Mouse (Mus musculus) 3T3-L1 (cell line): ENCODE measurements around the gene Usp43.
A peak's percentile ranks its signal among the peaks of the same experiment; 100 is the strongest.

ENCODE experiments used
- DNase-seq: peaks from one replicate; pipeline ENCODE4 v3.0.0-alpha.2; 2015; ENCODE audit warnings: low read depth, low spot score

The Usp43 gene

GRCm38 (mm10) chr11:67921827-67922754, at the start of gene Usp43:
Gene Usp43, minus strand, starts transcription at chr11:67922153.
- no peak for DNase-seq

- DNase-seq = no peak
Observed at GRCm38 (mm10) chr11:67967831-67968230, 45.9 kb upstream of the Usp43 start.

DNA sequence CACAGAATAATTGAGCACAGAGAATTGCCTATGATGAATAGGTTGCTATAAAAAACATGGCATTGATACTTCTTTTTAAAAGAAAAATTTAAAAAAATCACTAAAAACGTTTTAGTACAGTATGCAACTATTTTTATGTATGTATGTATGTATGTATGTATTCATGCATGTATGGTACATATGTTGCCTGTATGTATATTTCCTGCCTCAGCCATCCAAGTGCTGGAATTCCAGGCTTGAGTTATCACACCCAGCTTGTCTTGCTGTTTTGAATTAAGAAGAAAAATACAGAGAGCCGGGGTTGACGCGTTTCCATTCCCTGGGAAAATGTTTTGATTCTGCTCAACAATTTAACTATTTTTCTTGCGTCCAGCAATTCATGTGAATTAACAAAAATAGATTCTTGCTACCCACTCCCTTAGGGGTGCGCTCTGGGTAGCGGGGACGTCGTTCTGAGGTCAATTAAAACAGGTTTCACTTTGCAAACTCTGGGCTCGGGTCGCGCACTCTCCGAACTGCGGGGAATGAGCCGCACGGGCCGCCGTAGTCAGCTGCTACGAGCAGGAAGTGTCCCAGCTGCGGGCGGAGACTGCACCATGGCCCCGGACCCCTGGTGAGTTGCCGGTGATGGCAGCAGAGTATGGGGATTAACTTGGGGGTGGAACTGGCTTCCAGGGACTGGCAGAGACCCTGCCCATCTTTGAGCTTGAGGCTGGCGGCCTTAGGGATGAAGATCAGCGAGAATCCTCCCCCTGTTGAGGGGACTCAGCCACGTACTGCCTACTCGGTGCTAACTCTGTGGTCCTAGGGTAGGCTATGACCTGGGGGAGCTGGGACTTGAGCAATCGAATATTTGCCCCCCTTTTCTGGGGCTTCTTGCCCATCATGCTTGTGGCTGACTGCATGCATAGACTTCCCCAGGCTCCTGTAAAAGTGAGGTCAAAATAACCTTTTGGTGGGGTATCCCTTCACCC, 44.2 kb upstream of the Usp43 start, which contains the start of gene Stx8:
Gene Stx8, plus strand, starts transcription at position 289 of the 974 bp plus-strand sequence.
- DNase-seq = peak; percentile 79

DNA sequence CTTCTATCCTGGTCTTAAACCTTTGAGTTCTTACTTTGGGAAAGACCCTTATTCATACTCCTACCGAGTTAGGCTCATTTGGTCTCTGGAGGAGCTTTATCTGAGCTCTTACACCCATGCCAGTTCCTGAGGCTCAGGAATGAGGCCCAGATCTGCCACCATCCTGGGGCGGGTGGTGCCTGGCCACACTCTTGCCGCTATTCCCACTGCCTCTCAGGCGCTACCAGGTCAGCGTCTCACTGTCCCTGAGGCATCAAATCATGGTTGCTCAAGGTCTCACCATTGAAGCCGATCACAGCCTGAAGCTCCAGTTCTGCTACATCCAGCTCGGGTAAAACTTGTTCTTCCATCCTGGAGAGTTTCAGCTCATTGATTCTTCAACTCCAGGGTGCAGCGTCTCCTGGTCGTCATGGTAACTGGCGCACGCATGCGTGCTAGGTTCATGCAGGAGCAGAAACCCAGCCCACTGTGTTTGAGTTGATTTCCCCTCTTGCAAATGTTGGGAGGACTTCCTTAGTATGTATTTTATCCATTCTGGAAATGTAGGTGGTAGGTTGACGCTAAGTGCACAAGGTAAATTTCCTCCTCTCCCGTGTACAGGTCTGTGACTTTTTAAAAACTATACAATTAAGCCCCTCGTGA, 43.4 kb upstream of the Usp43 start, which contains the start of gene Cfap52:
Gene Cfap52, minus strand, starts transcription at position 410 of the 642 bp plus-strand sequence.
- DNase-seq = peak; percentile 79

- DNase-seq = no peak
Observed at GRCm38 (mm10) chr11:67964110-67964509, 42.2 kb upstream of the Usp43 start.

DNA sequence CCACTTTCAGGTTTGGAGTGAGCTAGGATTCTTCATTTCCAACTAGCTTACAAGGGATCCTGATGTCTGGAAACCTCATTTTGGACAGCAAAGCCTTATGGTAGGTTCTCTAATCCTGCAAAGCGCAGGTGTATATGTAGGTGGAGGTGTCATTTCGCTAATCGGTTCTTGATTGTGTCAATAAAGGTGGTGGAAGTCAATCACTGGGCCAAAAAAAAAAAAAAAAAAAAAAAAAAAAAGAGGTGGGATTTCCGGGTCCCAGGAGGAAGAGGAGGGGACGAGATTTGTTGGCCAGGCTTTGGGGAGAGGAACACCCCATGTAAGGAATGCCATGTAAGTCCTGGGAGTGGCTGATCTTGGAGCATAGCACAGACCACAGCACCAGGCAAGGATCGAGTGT, 32.5 kb upstream of the Usp43 start:
- DNase-seq = no peak

- DNase-seq = no peak
Observed at GRCm38 (mm10) chr11:67953604-67954003, 31.7 kb upstream of the Usp43 start.

- no peak for DNase-seq
Observed at GRCm38 (mm10) chr11:67949475-67949874, 27.5 kb upstream of the Usp43 start.

- DNase-seq = no peak
Observed at GRCm38 (mm10) chr11:67948229-67948628, 26.3 kb upstream of the Usp43 start.

DNA sequence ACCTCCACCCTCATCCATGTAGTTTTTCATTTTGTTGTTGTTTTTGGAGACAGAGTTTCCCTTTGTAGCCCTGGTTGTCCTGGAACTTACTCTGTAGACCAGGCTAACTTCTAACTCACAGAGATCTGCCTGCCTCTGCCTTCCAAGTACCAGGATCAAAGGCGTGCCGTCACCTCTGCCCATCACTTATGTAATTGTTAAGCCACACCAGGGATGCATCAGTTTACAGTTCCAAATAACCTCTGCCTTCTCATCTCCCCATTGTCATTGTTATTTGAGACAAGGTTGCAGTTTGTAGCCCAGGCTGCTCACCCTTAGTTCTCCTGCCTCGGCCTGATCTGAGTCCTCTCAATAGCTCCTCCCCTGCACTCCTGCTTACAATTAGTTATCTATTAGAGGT, 10.2 kb upstream of the Usp43 start:
- DNase-seq = no peak

DNA sequence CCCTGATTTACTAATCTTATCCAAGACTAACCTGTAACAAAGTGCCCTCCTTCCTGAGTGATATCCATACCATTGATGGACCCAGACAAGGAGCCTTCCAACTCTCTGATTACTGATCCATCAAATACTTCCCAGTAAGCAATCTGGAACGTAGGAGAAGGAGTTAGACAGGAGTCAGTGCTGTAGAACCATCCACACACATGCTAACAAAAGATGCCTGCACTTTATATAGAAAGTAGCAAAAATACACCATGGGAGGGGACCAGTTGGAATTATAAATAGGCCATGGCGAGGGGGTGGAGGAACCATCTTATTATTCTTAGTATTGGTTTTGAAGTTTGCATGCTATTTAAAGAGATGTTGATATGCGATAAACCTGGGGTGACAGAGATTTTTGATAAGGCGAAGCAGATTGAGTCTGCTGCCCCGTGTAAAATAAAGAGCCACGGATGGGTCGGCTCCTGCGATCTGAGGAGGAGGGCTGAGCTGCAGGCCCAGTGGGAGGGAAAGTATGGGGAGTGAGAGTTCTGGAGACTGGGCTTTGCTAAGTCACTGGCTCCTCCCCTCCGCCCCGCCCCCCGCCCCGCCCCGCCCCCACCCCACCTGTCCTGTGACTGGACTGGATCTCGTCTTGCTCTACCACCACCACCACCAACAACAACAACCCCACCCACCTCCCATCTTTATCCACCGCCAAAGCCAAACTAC, 4.5 kb upstream of the Usp43 start:
- no peak for DNase-seq

DNA sequence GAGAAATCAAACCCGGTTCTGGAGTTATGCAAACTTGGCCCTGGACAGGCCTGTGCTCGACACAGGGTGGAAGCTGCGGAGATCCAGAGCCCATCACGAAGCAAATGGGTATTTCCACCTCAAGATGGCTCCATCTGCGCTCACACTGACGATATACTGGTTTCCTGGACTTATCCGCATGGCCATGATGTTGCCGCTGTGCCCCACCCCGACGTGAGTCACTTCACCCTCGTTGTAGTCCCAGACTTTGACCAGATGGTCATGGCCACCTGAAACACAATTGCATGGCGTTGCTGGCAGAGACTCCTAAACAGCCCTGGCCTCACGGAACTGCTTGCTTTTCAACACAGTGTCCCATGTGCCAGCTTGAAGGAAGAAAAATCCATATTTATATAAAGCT, 3.0 kb upstream of the Usp43 start:
- no peak for DNase-seq

GRCm38 (mm10) chr11:67923720-67924119, 1.8 kb upstream of the Usp43 start:
- DNase-seq = no peak

GRCm38 (mm10) chr11:67922755-67923125, 787 bp upstream of the Usp43 start:
- DNase-seq = no peak

- no peak for DNase-seq
Observed at GRCm38 (mm10) chr11:67921091-67921826, 694 bp downstream of the Usp43 start.

GRCm38 (mm10) chr11:67920226-67920960, 1.6 kb downstream of the Usp43 start:
- peak; percentile 58 for DNase-seq

GRCm38 (mm10) chr11:67919593-67919992, 2.4 kb downstream of the Usp43 start:
- peak; percentile 75 for DNase-seq

DNA sequence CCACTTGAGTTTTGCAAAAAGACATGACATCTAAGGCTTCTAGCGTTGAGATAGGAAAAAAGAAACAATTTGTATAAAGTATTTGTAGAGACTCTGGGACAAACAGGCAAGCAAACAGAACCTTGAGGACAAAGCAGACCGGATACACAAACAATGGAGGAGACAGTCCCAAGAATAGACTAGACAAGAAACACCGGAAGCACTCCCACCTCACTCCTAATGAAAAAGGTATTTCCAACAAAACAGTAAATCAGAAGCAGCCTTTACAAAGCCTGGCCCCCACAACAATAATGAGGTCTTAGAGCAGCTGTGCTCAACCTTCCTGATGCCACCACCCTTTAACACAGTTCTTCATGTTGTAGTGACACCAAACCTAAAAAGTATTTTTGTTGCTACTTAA, 4.8 kb downstream of the Usp43 start:
- no peak for DNase-seq

GRCm38 (mm10) chr11:67911074-67911473, 10.9 kb downstream of the Usp43 start:
- peak; percentile 63 for DNase-seq

GRCm38 (mm10) chr11:67903756-67904155, 18.2 kb downstream of the Usp43 start:
- peak; percentile 56 for DNase-seq
